Mouse (Mus musculus) liver, embryonic 14.5 days (tissue): ENCODE data around the gene Mif.

ENCODE experiments used
- CTCF ChIP-seq: IDR thresholded peaks from 2 replicates; pipeline ENCODE4 v1.5.1; 2016; ENCODE audit warnings: antibody characterized with exemption, low read depth, control low read depth
- EP300 ChIP-seq: IDR thresholded peaks from 2 replicates; pipeline ENCODE4 v1.6.1; 2016; ENCODE audit warnings: antibody characterized with exemption, low read depth

GRCm38 (mm10) chr10:75845306-75845930, 14.6 kb downstream of the Mif start:
- no peak for TF ChIP-seq CTCF
- TF ChIP-seq EP300: peak; percentile 71
